Mouse (Mus musculus): Measurements from ENCODE around the gene Ankrd33b. TPM values are rescaled to one million over a fixed set of nuclear protein-coding genes. Genes with fewer than 3 reads are reported as not detected.

Gene Ankrd33b
- total RNA-seq, 2 experiments from 2014 or later, result 1.2 to 1.3 TPM

- DNase-seq, result peak; percentile 66
- intact Hi-C loops (cut with DNase I), result no loop called here
Measured at GRCm38 (mm10) chr15:31272695-31273094, 94.8 kb downstream of the Ankrd33b start.

- DNase-seq, result no peak
- intact Hi-C loops (cut with DNase I), result loop anchor here (10.0 kb wide), 1 partner anchor 345 kb away; no protein-coding TSS in a partner anchor
Measured at GRCm38 (mm10) chr15:31269558-31269957, 98.0 kb downstream of the Ankrd33b start.

- DNase-seq, result no peak
- intact Hi-C loops (cut with DNase I), result loop anchor here (10.0 kb wide), 1 partner anchor 343 kb away; no protein-coding TSS in a partner anchor
Measured at GRCm38 (mm10) chr15:31268148-31268547, 99.4 kb downstream of the Ankrd33b start.

DNA sequence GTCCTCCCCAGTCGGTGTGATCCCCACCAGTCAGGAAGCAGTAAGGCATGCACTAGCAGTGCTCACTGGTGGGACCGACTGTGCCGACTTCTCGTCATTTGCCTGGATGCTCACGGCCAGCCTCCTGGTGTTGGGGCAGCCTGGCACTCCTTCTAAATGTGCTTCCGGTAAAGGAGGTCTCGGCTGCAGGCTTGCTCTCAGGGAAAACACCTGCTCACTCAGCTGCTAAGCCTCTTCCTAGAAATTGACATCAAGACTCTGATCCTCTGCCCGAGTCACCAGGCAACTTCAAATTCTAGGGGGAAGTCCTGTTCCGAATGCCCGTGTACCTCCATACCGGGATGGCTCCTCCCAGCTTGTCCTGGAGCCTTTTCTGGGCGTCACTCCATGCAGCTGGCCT, 101.7 kb downstream of the Ankrd33b start:
- no peak for DNase-seq
- intact Hi-C loops (cut with DNase I), result loop anchor here (10.0 kb wide), 1 partner anchor 341 kb away; no protein-coding TSS in a partner anchor

DNA sequence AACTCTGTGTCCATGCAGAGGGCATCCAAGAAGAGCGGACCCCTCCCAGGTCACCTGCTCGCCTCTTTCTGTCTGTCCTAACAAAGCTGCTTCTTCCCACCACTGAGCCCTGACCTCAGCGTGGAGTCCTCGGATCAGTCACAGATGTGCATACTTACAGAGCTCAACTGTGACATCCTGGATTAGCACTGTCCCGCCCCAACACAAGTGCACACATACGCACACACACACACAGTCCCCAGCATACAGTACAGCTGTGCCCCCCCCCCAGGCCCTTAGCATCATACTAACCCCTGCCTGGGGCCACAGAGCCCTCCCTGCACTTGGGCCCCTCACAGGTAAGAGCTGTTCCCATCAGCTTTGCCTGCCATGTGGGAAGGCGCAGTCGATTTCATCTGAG, 102.1 kb downstream of the Ankrd33b start:
- intact Hi-C loops (cut with DNase I), result loop anchor here (10.0 kb wide), 1 partner anchor 341 kb away; no protein-coding TSS in a partner anchor
- no peak for DNase-seq

- intact Hi-C loops (cut with DNase I), result loop anchor here (10.0 kb wide), 1 partner anchor 340 kb away; no protein-coding TSS in a partner anchor
- peak; percentile 90 for DNase-seq
Measured at GRCm38 (mm10) chr15:31264827-31265226, 102.7 kb downstream of the Ankrd33b start.

GRCm38 (mm10) chr15:31262361-31262760, 105.2 kb downstream of the Ankrd33b start:
- intact Hi-C loops (cut with DNase I), result loop anchor here (10.0 kb wide), 1 partner anchor 338 kb away; no protein-coding TSS in a partner anchor
- no peak for DNase-seq

GRCm38 (mm10) chr15:31261094-31261493, 106.4 kb downstream of the Ankrd33b start:
- DNase-seq, result no peak
- intact Hi-C loops (cut with DNase I), result loop anchor here (10.0 kb wide), 1 partner anchor 336 kb away; no protein-coding TSS in a partner anchor

DNA sequence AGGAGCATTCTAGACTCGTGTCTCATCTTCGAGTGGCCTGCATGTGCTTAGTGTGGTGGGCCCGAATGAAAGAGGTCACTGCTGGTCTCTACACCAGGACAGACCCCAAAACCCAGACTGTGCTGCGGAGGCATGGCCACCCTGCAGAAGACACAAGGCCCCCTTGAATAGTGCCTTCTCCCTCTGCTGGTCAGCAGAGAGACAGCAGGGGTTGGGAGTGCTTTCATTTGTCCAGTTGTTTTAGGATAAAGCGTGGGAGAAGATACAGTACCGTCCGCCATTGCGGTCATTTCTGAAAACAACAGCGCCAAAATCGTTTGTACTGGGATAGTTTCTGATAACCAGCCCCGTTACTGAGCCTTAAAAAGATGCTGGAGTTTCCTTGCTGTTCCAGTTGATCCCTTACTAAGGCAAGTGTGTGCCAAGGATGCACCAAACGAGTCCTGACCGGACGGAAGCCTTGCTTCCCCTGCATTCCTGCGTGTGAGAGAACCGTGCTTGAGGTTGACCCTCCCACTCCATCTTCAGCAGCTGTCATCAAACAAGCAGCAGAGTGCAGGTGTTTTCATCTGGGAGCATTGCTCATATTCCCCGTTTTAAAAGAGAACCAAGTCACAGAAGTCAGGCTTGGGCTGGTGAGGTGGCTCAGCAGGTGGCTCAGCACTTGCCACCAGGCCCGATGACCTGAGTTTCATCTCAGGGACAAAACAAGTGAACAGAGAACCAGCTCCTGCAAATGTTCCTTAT, 108.7 kb downstream of the Ankrd33b start:
- intact Hi-C loops (cut with DNase I), result loop anchor here (10.0 kb wide), 1 partner anchor 1084 kb away; the partner anchor contains the start of gene Ctnnd2
- DNase-seq, result no peak

DNA sequence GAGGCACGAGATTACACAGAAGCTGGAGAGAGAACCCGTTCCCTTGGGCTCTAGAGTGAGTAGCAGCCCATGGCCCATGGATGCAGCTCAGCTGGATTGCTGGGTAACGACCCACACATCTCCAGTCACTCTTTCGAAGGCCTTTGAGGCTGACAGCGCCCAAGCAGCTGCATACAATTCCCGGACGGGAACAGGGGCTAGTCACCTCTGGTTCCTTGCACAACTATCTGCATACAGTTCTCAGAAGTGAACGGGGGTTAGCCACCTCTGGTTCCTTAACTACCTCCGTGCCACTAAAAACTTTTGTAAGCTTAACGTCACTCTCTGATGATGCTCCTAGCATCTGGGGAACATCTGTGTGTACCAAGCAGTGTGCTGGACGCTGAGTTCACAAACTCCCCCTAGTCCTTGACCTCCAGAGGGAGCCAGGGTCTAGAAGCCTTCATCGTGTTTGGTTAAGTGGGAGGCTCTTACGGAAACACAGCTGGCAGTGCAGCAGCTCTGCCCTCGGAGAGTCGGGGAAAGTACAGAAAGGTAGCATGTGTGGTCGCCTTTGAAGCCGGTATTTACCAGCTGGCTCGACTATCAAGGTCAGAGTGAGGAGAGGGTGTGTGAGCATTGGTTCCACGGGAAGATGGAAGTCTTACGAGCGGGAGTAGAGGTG, 109.4 kb downstream of the Ankrd33b start:
- intact Hi-C loops (cut with DNase I), result loop anchor here (10.0 kb wide), 1 partner anchor 1083 kb away; the partner anchor contains the start of gene Ctnnd2
- no peak for DNase-seq

DNA sequence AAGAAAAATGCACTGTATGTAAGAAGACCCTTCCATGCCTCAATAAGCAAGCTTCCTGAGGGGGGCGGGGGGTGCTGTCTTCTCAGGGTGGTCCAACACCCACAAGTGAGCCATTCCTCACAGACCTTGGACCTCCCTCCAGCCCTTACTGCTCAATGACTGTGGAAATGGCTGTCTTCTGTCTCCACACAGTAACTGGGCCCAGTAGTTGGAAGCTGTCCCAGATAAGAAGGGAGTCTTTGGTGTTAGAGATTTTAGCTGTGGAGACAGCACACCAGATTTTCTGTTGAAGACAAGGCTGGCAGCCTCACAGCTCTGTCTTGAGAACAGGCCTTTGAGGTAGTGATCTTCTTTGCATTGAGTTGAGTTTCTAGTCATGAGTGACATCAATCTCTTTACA, 110.2 kb downstream of the Ankrd33b start:
- intact Hi-C loops (cut with DNase I), result loop anchor here (10.0 kb wide), 1 partner anchor 1083 kb away; the partner anchor contains the start of gene Ctnnd2
- no peak for DNase-seq

GRCm38 (mm10) chr15:31255762-31256161, 111.8 kb downstream of the Ankrd33b start:
- DNase-seq, result no peak
- intact Hi-C loops (cut with DNase I), result loop anchor here (10.0 kb wide), 1 partner anchor 1081 kb away; the partner anchor contains the start of gene Ctnnd2

GRCm38 (mm10) chr15:31254939-31255535, 112.5 kb downstream of the Ankrd33b start:
- intact Hi-C loops (cut with DNase I), result loop anchor here (10.0 kb wide), 1 partner anchor 1080 kb away; the partner anchor contains the start of gene Ctnnd2
- DNase-seq, result no peak

DNA sequence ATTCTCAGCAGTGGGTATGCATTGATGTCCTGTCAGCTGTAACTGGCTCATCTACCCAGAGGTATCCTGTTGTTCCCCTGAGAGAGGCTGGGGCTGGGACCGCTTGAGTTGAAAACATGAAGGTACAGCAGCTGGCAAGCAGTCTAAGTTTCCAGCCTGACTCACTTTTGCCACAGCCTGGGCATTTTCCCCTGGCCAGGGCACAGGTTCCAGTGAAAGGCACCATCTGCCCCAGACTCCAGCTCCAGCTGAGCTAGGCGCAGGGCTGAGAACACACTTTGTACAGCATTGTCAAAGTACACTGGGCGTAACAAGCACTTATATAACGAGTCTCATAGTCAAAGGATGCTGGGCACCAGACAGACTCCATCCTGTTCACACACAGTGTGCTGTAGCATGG, 113.6 kb downstream of the Ankrd33b start:
- no peak for DNase-seq
- intact Hi-C loops (cut with DNase I), result loop anchor here (10.0 kb wide), 1 partner anchor 1079 kb away; the partner anchor contains the start of gene Ctnnd2

- no peak for DNase-seq
- intact Hi-C loops (cut with DNase I), result loop anchor here (10.0 kb wide), 1 partner anchor 1079 kb away; the partner anchor contains the start of gene Ctnnd2
Measured at GRCm38 (mm10) chr15:31253380-31253779, 114.1 kb downstream of the Ankrd33b start.

DNA sequence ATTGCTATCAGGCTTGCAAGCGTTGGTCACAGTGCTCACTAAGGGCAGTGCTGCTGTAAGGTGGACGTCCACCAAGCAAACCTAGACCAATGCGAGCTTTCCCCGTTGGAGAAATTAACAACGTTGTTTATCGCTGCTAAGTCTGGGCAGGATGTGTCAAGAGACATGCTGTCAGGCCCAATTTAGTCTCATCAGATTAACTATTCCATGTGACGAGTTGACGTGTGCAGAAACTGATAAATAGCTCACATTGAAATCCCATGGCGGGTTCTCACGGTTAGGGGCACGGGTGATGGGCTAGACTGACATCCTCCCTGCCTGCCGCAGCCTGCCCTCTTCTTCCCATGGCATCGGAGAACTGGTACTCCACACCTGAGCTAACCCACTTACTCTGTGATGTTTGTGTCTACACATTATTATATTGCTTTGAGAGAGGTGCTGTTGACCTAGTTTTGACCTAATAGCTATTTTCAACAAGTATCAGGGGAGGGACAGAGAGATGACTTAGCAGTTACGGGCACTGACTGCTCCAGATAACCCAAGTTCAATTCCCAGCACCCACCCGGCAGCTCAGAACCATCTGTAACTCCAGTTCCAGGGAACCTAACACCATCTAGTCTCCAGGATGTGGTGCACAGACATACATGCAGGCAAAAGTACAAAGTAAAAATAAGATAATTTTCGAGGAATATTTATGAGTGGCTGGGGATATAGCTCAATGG, 114.8 kb downstream of the Ankrd33b start:
- no peak for DNase-seq
- intact Hi-C loops (cut with DNase I), result loop anchor here (10.0 kb wide), 1 partner anchor 1078 kb away; the partner anchor contains the start of gene Ctnnd2

- intact Hi-C loops (cut with DNase I), result loop anchor here (10.0 kb wide), 1 partner anchor 1076 kb away; the partner anchor contains the start of gene Ctnnd2
- no peak for DNase-seq
Measured at GRCm38 (mm10) chr15:31251189-31251588, 116.3 kb downstream of the Ankrd33b start.

GRCm38 (mm10) chr15:31250676-31251075, 116.8 kb downstream of the Ankrd33b start:
- no peak for DNase-seq
- intact Hi-C loops (cut with DNase I), result loop anchor here (10.0 kb wide), 1 partner anchor 1076 kb away; the partner anchor contains the start of gene Ctnnd2

DNA sequence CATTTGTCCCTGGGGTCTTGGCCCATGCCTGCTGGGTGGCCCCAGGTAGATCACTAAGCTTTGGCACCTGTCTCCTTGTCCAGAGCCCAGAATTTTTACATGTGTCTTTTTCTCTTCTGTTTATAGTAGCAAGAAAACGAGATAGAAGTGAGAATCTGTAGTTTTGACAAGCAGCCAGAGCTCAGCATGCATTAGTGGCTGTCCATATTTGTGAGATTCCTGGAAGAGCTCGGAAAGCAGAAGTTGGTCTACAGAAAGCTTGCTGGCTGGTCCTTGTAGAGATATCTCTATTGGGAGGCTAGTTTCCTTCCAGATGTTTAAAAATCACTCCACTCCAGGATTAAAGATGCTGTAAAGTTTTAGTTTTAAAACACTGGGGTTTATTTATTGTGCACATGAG, 117.5 kb downstream of the Ankrd33b start:
- no peak for DNase-seq
- intact Hi-C loops (cut with DNase I), result loop anchor here (10.0 kb wide), 1 partner anchor 1075 kb away; the partner anchor contains the start of gene Ctnnd2

- intact Hi-C loops (cut with DNase I), result no loop called here
- DNase-seq, result no peak
Measured at GRCm38 (mm10) chr15:31248882-31249281, 118.6 kb downstream of the Ankrd33b start.

All from left cerebral cortex, postnatal 4 days (tissue).